Mouse (Mus musculus) liver, adult 2 months (tissue): ENCODE results near the gene Dglucy. TPM values are rescaled to one million over a fixed set of nuclear protein-coding genes. Genes with fewer than 3 reads are reported as not detected.

ENCODE experiments used
- DNase-seq: peaks from one replicate; pipeline ENCODE4 v3.0.0-alpha.2; 2011; ENCODE audit warnings: low read depth, low spot score; ENCODE audit errors: extremely low read depth
- H3K27ac ChIP-seq: fragments of 200-500 bp; replicated peaks from 2 replicates; pipeline ENCODE4 v1.5.1; 2012; ENCODE audit warnings: low read depth, mild to moderate bottlenecking, control low read depth, inconsistent platforms, low read length; ENCODE audit not compliant: insufficient read depth
- H3K27me3 ChIP-seq: fragments of 200-500 bp; 2 replicates; pipeline ENCODE4 v1.6.1; 2012; ENCODE audit warnings: mild to moderate bottlenecking, moderate library complexity, low read length, inconsistent platforms; ENCODE audit not compliant: control insufficient read depth, insufficient read depth
- H3K36me3 ChIP-seq: fragments of 200-500 bp; 2 replicates; pipeline ENCODE4 v1.6.1; 2012; ENCODE audit warnings: low read length, inconsistent platforms; ENCODE audit not compliant: control insufficient read depth, insufficient read depth
- H3K4me1 ChIP-seq: fragments of 200-500 bp; 2 replicates; pipeline ENCODE4 v1.6.1; 2011; ENCODE audit warnings: low read length; ENCODE audit not compliant: control insufficient read depth, insufficient read depth
- H3K4me3 ChIP-seq: fragments of 200-500 bp; 2 replicates; pipeline ENCODE4 v1.5.1; 2011; ENCODE audit warnings: low read depth, mild to moderate bottlenecking, control low read depth, low read length, moderate library complexity; ENCODE audit not compliant: insufficient read depth
- H3K79me2 ChIP-seq: fragments of 200-500 bp; 2 replicates; pipeline ENCODE4 v1.6.1; 2012; ENCODE audit warnings: inconsistent platforms, mild to moderate bottlenecking, low read length, moderate library complexity; ENCODE audit not compliant: control insufficient read depth, insufficient read depth
- H3K9ac ChIP-seq: fragments of 200-500 bp; 2 replicates; pipeline ENCODE4 v1.6.1; 2012; ENCODE audit warnings: low read depth, mild to moderate bottlenecking, control low read depth, inconsistent platforms, low read length
- CTCF ChIP-seq: fragments of 200-500 bp; IDR thresholded peaks from 2 replicates; pipeline ENCODE4 v1.5.1; 2011; ENCODE audit warnings: low read depth, low read length, control low read depth
- POLR2A ChIP-seq: fragments of 200-500 bp; IDR thresholded peaks from 2 replicates; pipeline ENCODE4 v1.6.1; 2011; ENCODE audit warnings: low read length, control low read depth; ENCODE audit not compliant: insufficient read depth; ENCODE audit errors: extremely low read depth
- WGBS: fragments of 180-500 bp; shearing (Covaris S2); methylation state at CpG from one replicate; pipeline ENCODE4 v1.1.7; 2018; 5-methylcytosine and 5-hydroxymethylcytosine counted together
- polyA plus RNA-seq: library from polyadenylated mRNA; depleted of rRNA; stranded (reverse); fragments of >200 nt; gene quantifications from 2 replicates; pipeline ENCODE4 v1.2.3, GENCODE M21; 2012
- total RNA-seq: library from RNA; depleted of rRNA; stranded (reverse); fragments of >200 nt; gene quantifications from 2 replicates; pipeline ENCODE4 v1.2.3, GENCODE M21; 2014

Gene Dglucy
- total and polyA plus RNA-seq, 2 experiments, result 35.2 to 36.8 TPM

- Histone ChIP-seq H3K36me3 (peaks cover 2% of the 10 kb centered on the region; the same call in 1 of the 2 replicates), H3K4me3 (no peak overlapping the region), H3K9ac (no peak overlapping the region), H3K79me2 (no peaks in the 10 kb centered on the region), H3K4me1 (no peaks in the 10 kb centered on the region), H3K27me3 (no peaks in the 10 kb centered on the region), H3K27ac (no peak overlapping the region)
- WGBS, result 89% methylated on average over 6 of the region's 6 CpGs
- no peak for TF ChIP-seq POLR2A
- no peak for TF ChIP-seq CTCF
- DNase-seq, result no peak
Observed at GRCm38 (mm10) chr12:100877936-100878335, 99.1 kb downstream of the Dglucy start.

GRCm38 (mm10) chr12:100878556-100878955 is 99.7 kb downstream of the Dglucy start:
- H3K27ac ChIP-seq, result no peak overlapping the region
- WGBS, result 93% methylated on average over 16 of the region's 16 CpGs
- no peaks in the 10 kb centered on the region for H3K27me3 ChIP-seq
- TF ChIP-seq CTCF (no peak), POLR2A (no peak)
- peaks cover 2% of the 10 kb centered on the region; the same call in 1 of the 2 replicates for H3K36me3 ChIP-seq
- H3K79me2 ChIP-seq, result no peaks in the 10 kb centered on the region
- no peak overlapping the region for H3K9ac ChIP-seq
- no peak overlapping the region for H3K4me3 ChIP-seq
- no peak for DNase-seq
- no peaks in the 10 kb centered on the region for H3K4me1 ChIP-seq

DNA sequence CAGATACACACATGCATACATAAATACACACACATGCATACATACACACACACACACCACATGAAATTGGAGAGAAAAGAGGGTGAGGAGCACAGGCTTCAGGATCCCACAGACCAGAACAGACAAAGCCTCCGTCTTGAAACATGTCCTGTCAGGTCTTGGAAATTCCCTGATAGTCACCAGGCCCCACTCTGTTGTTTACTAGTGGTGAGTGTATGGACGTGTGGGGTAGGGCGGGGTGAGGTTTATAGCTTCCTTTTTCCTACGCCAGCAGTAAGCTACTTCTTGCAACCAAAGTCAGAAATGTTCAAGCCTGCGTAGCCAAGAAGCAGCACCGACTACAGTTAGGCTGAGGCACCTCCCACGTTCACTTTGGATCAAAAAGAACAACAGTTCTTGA is 104.3 kb downstream of the Dglucy start:
- H3K9ac ChIP-seq, result no peak overlapping the region
- TF ChIP-seq CTCF (no peak), POLR2A (no peak)
- H3K27me3 ChIP-seq, result no peaks in the 10 kb centered on the region
- H3K27ac ChIP-seq, result no peak overlapping the region
- H3K4me1 ChIP-seq, result no peaks in the 10 kb centered on the region
- H3K79me2 ChIP-seq, result no peaks in the 10 kb centered on the region
- no peak for DNase-seq
- WGBS, result 69% methylated on average over 7 of the region's 7 CpGs
- H3K4me3 ChIP-seq, result no peak overlapping the region
- no peaks in the 10 kb centered on the region for H3K36me3 ChIP-seq

DNA sequence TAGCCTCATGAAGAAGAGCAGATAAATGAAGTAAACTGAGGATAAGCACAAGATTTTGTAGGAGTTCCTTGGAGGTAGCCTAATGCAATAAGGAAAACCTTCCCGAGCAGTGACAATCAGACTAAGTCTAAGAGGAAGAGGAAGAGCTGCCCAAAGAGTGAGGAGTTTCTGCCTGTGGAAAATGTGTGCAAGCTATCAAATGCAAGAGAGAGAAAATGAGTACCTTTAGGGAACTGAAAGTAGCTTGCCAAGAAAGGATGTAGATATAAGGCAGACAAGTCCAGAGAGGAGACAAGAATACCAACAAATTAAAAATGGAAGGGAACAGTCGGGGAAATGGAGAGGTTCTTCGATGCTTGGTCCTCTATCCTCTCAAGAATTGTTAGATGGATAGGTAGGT is 106.7 kb downstream of the Dglucy start:
- no peak for DNase-seq

DNA sequence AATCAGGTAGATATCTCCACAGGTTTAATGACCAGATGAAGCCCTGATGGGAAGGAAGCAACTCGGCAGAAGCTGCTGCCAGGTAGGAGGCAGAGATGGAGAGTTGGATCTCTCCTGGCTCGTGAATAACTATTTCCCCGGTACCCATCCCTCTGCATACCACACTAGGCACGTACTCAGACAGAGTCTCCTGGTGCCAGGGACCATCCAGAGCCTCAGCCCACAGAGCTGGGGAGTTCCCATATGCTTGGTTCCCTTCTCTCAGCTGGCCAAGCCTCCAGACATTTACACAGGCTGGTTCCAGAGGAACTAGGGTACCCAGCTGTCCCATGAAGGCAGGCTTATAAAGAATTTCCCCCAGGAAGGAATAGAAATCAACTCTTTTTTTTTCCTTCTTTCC is 108.0 kb downstream of the Dglucy start:
- TF ChIP-seq POLR2A (no peak), CTCF (no peak)
- WGBS, result 83% methylated on average over 4 of the region's 4 CpGs
- DNase-seq, result no peak
- no peaks in the 10 kb centered on the region for H3K79me2 ChIP-seq
- no peak overlapping the region for H3K9ac ChIP-seq
- H3K27me3 ChIP-seq, result no peaks in the 10 kb centered on the region
- no peaks in the 10 kb centered on the region for H3K4me1 ChIP-seq
- H3K36me3 ChIP-seq, result no peaks in the 10 kb centered on the region
- H3K4me3 ChIP-seq, result no peak overlapping the region
- no peak overlapping the region for H3K27ac ChIP-seq

More for the DNA sequence above, 106.7 kb downstream of the Dglucy start:
- H3K36me3 ChIP-seq, result no peaks in the 10 kb centered on the region
- 83% methylated on average over 3 of the region's 3 CpGs for WGBS
- H3K27ac ChIP-seq, result no peak overlapping the region
- H3K4me1 ChIP-seq, result no peaks in the 10 kb centered on the region
- TF ChIP-seq POLR2A (no peak), CTCF (no peak)
- H3K27me3 ChIP-seq, result no peaks in the 10 kb centered on the region
- H3K79me2 ChIP-seq, result no peaks in the 10 kb centered on the region
- H3K4me3 ChIP-seq, result no peak overlapping the region
- no peak overlapping the region for H3K9ac ChIP-seq

- Histone ChIP-seq H3K9ac (no peak overlapping the region), H3K4me3 (no peak overlapping the region), H3K27me3 (no peaks in the 10 kb centered on the region), H3K4me1 (no peaks in the 10 kb centered on the region), H3K36me3 (no peaks in the 10 kb centered on the region), H3K79me2 (no peaks in the 10 kb centered on the region), H3K27ac (no peak overlapping the region)
- peak; percentile 8 for DNase-seq
- no peak for TF ChIP-seq POLR2A
- TF ChIP-seq CTCF, result no peak
- 41% methylated on average over 12 of the region's 12 CpGs for WGBS
Observed at GRCm38 (mm10) chr12:100887801-100888258, 109.0 kb downstream of the Dglucy start.
